Mouse (Mus musculus) lung, adult 2 months (tissue): ENCODE results near the gene Mtmr2.

ENCODE experiments used
- CTCF ChIP-seq: fragments of 200-500 bp; IDR thresholded peaks from 2 replicates; pipeline ENCODE4 v1.5.1; 2011; ENCODE audit warnings: mild to moderate bottlenecking, low read length, control low read depth; ENCODE audit not compliant: insufficient read depth
- POLR2A ChIP-seq: fragments of 200-500 bp; IDR thresholded peaks from 2 replicates; pipeline ENCODE4 v1.6.1; 2011; ENCODE audit warnings: low read depth, mild to moderate bottlenecking, control low read depth, low read length, borderline replicate concordance; ENCODE audit errors: extremely low read depth

- TF ChIP-seq CTCF (no peak), POLR2A (no peak)
Measured at GRCm38 (mm10) chr9:13794756-13795155, 46.5 kb downstream of the Mtmr2 start.
